10 mouse cellular contexts compared by ENCODE assay signal in the genomic region with DNA sequence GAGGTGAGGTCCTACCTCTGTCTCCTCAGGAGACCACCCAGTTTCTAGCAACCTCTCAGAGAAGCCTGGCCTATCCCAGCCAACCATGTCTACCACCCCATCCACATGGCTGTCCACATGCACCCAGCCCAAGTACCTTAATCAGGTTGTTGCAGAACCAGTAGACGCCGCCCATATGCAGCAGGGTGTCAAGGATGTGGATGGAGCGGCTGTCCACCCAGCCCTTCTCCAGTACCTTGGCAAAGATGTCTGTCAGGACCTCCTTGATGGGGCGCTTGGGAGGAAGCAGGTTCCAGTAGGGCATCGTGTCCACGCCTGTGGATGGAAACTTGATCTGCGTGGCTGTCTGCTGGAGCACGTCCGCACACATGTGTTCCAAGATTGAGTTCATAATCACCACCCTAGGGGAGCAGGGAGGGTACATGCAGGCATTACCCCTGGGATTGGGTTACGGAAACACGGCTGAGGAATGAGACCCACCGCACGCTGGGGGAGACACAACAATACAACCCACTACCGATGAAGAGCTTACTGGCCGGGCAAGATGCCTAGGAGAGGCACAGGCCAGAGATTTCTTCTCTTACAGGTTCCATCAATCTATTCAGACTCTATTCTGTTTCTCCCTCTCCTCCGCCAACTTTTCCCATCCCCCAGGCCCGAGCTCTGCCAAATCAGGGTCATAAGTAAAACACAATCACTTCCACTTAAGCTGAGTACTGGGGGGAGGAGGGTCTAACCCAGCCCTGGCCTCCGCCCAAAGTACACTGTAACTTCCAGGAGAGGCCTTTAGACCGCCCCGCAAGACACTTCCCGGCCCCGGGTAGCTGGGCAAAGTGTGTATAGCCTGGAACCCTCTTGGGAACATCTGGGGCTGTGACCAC. TPM values are rescaled to one million over a fixed set of nuclear protein-coding genes. Genes with fewer than 3 reads are reported as not detected.
DNase-seq lines count a peak whose midpoint lies in the region; ATAC-seq lines count a peak whose summit lies in the region.
"Had no signal": no experiment of that assay in that cellular context is flagged by ENCODE, and none has a peak within 500 bp of the region (broad histone marks: within the 10 kb centered on the region; RNA-seq: fewer than 3 reads in every experiment).

No protein-coding gene starts in this region.

- no peak for DNase-seq in limb, embryonic 10.5 days (ENCODE audit: low spot score)
- peak; percentile 87 for DNase-seq in kidney, postnatal 10 days
- no peak for DNase-seq in thymus, postnatal 10 days (ENCODE audit: low spot score in 2 of 2)
- no peak for DNase-seq in layer of hippocampus, adult 11-12 months (ENCODE audit: low spot score)

- H3K9ac ChIP-seq in limb, embryonic 13.5 days = 0 out of 2 replicates have a peak overlapping the region, but pooled peaks have one; percentile 20
- H3K9ac ChIP-seq in heart, embryonic 13.5 days = 0 out of 2 replicates have a peak overlapping the region, but pooled peaks have one; percentile 42
- H3K9ac ChIP-seq in neural tube, embryonic 15.5 days (replicated peaks) = no peak overlapping the region
- H3K9ac ChIP-seq: midbrain, embryonic 12.5 days had no signal

- no peak overlapping the region for H3K4me3 ChIP-seq in limb, embryonic 13.5 days
- H3K4me3 ChIP-seq in limb, embryonic 10.5 days = no peak overlapping the region
- H3K4me3 ChIP-seq in heart, embryonic 13.5 days = no peak overlapping the region
- H3K4me3 ChIP-seq in neural tube, embryonic 15.5 days (replicated peaks) = no peak overlapping the region
- H3K4me3 ChIP-seq: midbrain, embryonic 12.5 days had no signal

- H3K4me2 ChIP-seq in limb, embryonic 13.5 days (replicated peaks) = no peak overlapping the region
- no peak overlapping the region for H3K4me2 ChIP-seq in heart, embryonic 13.5 days
- H3K4me2 ChIP-seq in neural tube, embryonic 15.5 days = peak overlapping the region; percentile 6; the same call in 1 of the 2 replicates
- H3K4me2 ChIP-seq: midbrain, embryonic 12.5 days had no signal

- peaks cover 10% of the 10 kb centered on the region for H3K4me1 ChIP-seq in limb, embryonic 13.5 days
- H3K4me1 ChIP-seq in limb, embryonic 10.5 days = peaks cover 1% of the 10 kb centered on the region; the same call in 1 of the 2 replicates
- peaks cover 43% of the 10 kb centered on the region for H3K4me1 ChIP-seq in heart, embryonic 13.5 days
- H3K4me1 ChIP-seq in neural tube, embryonic 15.5 days = peaks cover 23% of the 10 kb centered on the region
- H3K4me1 ChIP-seq: midbrain, embryonic 12.5 days had no signal

- peak; percentile 22; the same call in 1 of the 2 replicates for ATAC-seq in limb, embryonic 13.5 days (ENCODE audit: low FRiP score, low read depth)
- ATAC-seq in heart, embryonic 13.5 days (ENCODE audit: extremely low read depth, insufficient number of reproducible peaks, low FRiP score, low TSS enrichment) = no peak
- ATAC-seq in neural tube, embryonic 15.5 days (ENCODE audit: low FRiP score) = no peak
- no peak for ATAC-seq in erythroid progenitor cell, adult 5-6 weeks (replicated peaks; ENCODE audit: low FRiP score, poor library complexity, severe bottlenecking)

- WGBS in limb, embryonic 13.5 days = 78% methylated on average over 22 of the region's 22 CpGs
- WGBS in limb, embryonic 10.5 days = 94% methylated on average over 22 of the region's 22 CpGs
- 82% methylated on average over 22 of the region's 22 CpGs for WGBS in heart, embryonic 13.5 days
- WGBS in neural tube, embryonic 15.5 days = 84% methylated on average over 22 of the region's 22 CpGs

- H3K9me3 ChIP-seq in limb, embryonic 13.5 days = no peaks in the 10 kb centered on the region
- no peaks in the 10 kb centered on the region for H3K9me3 ChIP-seq in limb, embryonic 10.5 days (replicated peaks)
- no peaks in the 10 kb centered on the region for H3K9me3 ChIP-seq in heart, embryonic 13.5 days
- no peaks in the 10 kb centered on the region for H3K9me3 ChIP-seq in neural tube, embryonic 15.5 days (replicated peaks)
- H3K9me3 ChIP-seq: midbrain, embryonic 12.5 days had no signal

- peak overlapping the region; percentile 33; the same call in 1 of the 2 replicates for H3K27ac ChIP-seq in limb, embryonic 13.5 days
- no peak overlapping the region for H3K27ac ChIP-seq in limb, embryonic 10.5 days
- H3K27ac ChIP-seq in heart, embryonic 13.5 days (replicated peaks) = peak overlapping the region; percentile 77
- H3K27ac ChIP-seq in neural tube, embryonic 15.5 days (replicated peaks) = 0 out of 2 replicates have a peak overlapping the region, but pooled peaks have one; percentile 15
- H3K27ac ChIP-seq: midbrain, embryonic 12.5 days had no signal

- H3K27me3 ChIP-seq in limb, embryonic 13.5 days = no peaks in the 10 kb centered on the region
- no peaks in the 10 kb centered on the region for H3K27me3 ChIP-seq in limb, embryonic 10.5 days (ENCODE audit: low read depth, poor library complexity, severe bottlenecking)
- no peaks in the 10 kb centered on the region; the same call in 1 of the 2 replicates for H3K27me3 ChIP-seq in heart, embryonic 13.5 days (replicated peaks)
- no peaks in the 10 kb centered on the region for H3K27me3 ChIP-seq in neural tube, embryonic 15.5 days (replicated peaks)
- H3K27me3 ChIP-seq: midbrain, embryonic 12.5 days had no signal

- peaks cover 78% of the 10 kb centered on the region for H3K36me3 ChIP-seq in limb, embryonic 13.5 days
- peaks cover 82% of the 10 kb centered on the region for H3K36me3 ChIP-seq in limb, embryonic 10.5 days
- H3K36me3 ChIP-seq in heart, embryonic 13.5 days = peaks cover 73% of the 10 kb centered on the region
- peaks cover 68% of the 10 kb centered on the region for H3K36me3 ChIP-seq in neural tube, embryonic 15.5 days

RNA-seq across cellular contexts. Expression of gene Csf3, which starts 6.6 kb away (rescaled TPM):
- not detected in 2 replicates for polyA plus RNA-seq in limb, embryonic 13.5 days (2015; fragmentation: Nextera tagmentation; extraction: Ambion mirVana)
- polyA plus RNA-seq in limb, embryonic 10.5 days (2016; fragmentation: Nextera tagmentation; extraction: Ambion mirVana) = not detected in 2 replicates
- not detected in 2 replicates for polyA plus RNA-seq in heart, embryonic 13.5 days (2015; fragmentation: Nextera tagmentation; extraction: Ambion mirVana)
- polyA plus RNA-seq in neural tube, embryonic 15.5 days (2015; fragmentation: Nextera tagmentation; extraction: Ambion mirVana) = not detected in 2 replicates
- not detected in 2 replicates for total RNA-seq in erythroid progenitor cell, adult 5-6 weeks (2015; ENCODE audit: low replicate concordance)
- total RNA-seq in erythroid progenitor cell, adult 5-6 weeks (2017; ENCODE audit: low replicate concordance) = not detected in 2 replicates
- total RNA-seq: gastrocnemius, postnatal 4 days had no signal
- polyA plus RNA-seq: midbrain, embryonic 12.5 days had no signal

RNA-seq across cellular contexts. Expression of gene Med24, which starts 21.6 kb away (rescaled TPM):
- polyA plus RNA-seq in limb, embryonic 13.5 days (2015; fragmentation: Nextera tagmentation; extraction: Ambion mirVana) = 56.0 and 61.0 TPM in 2 replicates
- 77.3 and 82.6 TPM in 2 replicates for polyA plus RNA-seq in limb, embryonic 10.5 days (2016; fragmentation: Nextera tagmentation; extraction: Ambion mirVana)
- 35.1 and 37.4 TPM in 2 replicates for polyA plus RNA-seq in heart, embryonic 13.5 days (2015; fragmentation: Nextera tagmentation; extraction: Ambion mirVana)
- polyA plus RNA-seq in neural tube, embryonic 15.5 days (2015; fragmentation: Nextera tagmentation; extraction: Ambion mirVana) = 59.6 and 60.9 TPM in 2 replicates
- 30.6 and 57.7 TPM in 2 replicates for total RNA-seq in erythroid progenitor cell, adult 5-6 weeks (2015; ENCODE audit: low replicate concordance)
- 14.7 and 25.0 TPM in 2 replicates for total RNA-seq in erythroid progenitor cell, adult 5-6 weeks (2017; ENCODE audit: low replicate concordance)

RNA-seq across cellular contexts. Expression of gene Psmd3, which starts 25.3 kb away (rescaled TPM):
- 210 and 212 TPM in 2 replicates for polyA plus RNA-seq in limb, embryonic 13.5 days (2015; fragmentation: Nextera tagmentation; extraction: Ambion mirVana)
- polyA plus RNA-seq in limb, embryonic 10.5 days (2016; fragmentation: Nextera tagmentation; extraction: Ambion mirVana) = 284 and 303 TPM in 2 replicates
- polyA plus RNA-seq in heart, embryonic 13.5 days (2015; fragmentation: Nextera tagmentation; extraction: Ambion mirVana) = 165 and 167 TPM in 2 replicates
- polyA plus RNA-seq in neural tube, embryonic 15.5 days (2015; fragmentation: Nextera tagmentation; extraction: Ambion mirVana) = 185 and 191 TPM in 2 replicates
- 28.1 and 30.3 TPM in 2 replicates for total RNA-seq in erythroid progenitor cell, adult 5-6 weeks (2015; ENCODE audit: low replicate concordance)
- 23.6 and 30.7 TPM in 2 replicates for total RNA-seq in erythroid progenitor cell, adult 5-6 weeks (2017; ENCODE audit: low replicate concordance)

RNA-seq across cellular contexts. Expression of gene Thra, which starts 32.8 kb away (rescaled TPM):
- polyA plus RNA-seq in limb, embryonic 13.5 days (2015; fragmentation: Nextera tagmentation; extraction: Ambion mirVana) = 34.1 and 34.3 TPM in 2 replicates
- polyA plus RNA-seq in limb, embryonic 10.5 days (2016; fragmentation: Nextera tagmentation; extraction: Ambion mirVana) = 6.3 and 11.6 TPM in 2 replicates
- polyA plus RNA-seq in heart, embryonic 13.5 days (2015; fragmentation: Nextera tagmentation; extraction: Ambion mirVana) = 30.0 and 32.0 TPM in 2 replicates
- polyA plus RNA-seq in neural tube, embryonic 15.5 days (2015; fragmentation: Nextera tagmentation; extraction: Ambion mirVana) = 104 and 125 TPM in 2 replicates
- total RNA-seq in erythroid progenitor cell, adult 5-6 weeks (2015; ENCODE audit: low replicate concordance) = 8.6 and 13.8 TPM in 2 replicates
- total RNA-seq in erythroid progenitor cell, adult 5-6 weeks (2017; ENCODE audit: low replicate concordance) = 3.3 and 8.0 TPM in 2 replicates

RNA-seq across cellular contexts. Expression of gene Gsdma, which starts 43.5 kb away (rescaled TPM):
- 0.10 and 0.13 TPM in 2 replicates for polyA plus RNA-seq in limb, embryonic 13.5 days (2015; fragmentation: Nextera tagmentation; extraction: Ambion mirVana)
- polyA plus RNA-seq in limb, embryonic 10.5 days (2016; fragmentation: Nextera tagmentation; extraction: Ambion mirVana) = 0.05 TPM in 1 of 2 replicates, not detected in the other
- polyA plus RNA-seq in heart, embryonic 13.5 days (2015; fragmentation: Nextera tagmentation; extraction: Ambion mirVana) = 0.12 TPM in 1 of 2 replicates, not detected in the other
- polyA plus RNA-seq in neural tube, embryonic 15.5 days (2015; fragmentation: Nextera tagmentation; extraction: Ambion mirVana) = 0.06 TPM in 1 of 2 replicates, not detected in the other
- not detected in 2 replicates for total RNA-seq in erythroid progenitor cell, adult 5-6 weeks (2015; ENCODE audit: low replicate concordance)
- total RNA-seq in erythroid progenitor cell, adult 5-6 weeks (2017; ENCODE audit: low replicate concordance) = not detected in 2 replicates
- total RNA-seq: gastrocnemius, postnatal 4 days had no signal
- polyA plus RNA-seq: midbrain, embryonic 12.5 days had no signal
